Mouse (Mus musculus) liver, postnatal 0 days (tissue): Measurements from ENCODE around the gene Txnrd1.

Experiments
- CTCF ChIP-seq: sonication (generic); IDR thresholded peaks from 2 replicates; pipeline ENCODE4 v1.5.1; 2016; ENCODE audit warnings: antibody characterized with exemption, low read depth
- EP300 ChIP-seq: IDR thresholded peaks from 2 replicates; pipeline ENCODE4 v1.6.1; 2016; ENCODE audit warnings: antibody characterized with exemption, low read depth, mild to moderate bottlenecking

DNA sequence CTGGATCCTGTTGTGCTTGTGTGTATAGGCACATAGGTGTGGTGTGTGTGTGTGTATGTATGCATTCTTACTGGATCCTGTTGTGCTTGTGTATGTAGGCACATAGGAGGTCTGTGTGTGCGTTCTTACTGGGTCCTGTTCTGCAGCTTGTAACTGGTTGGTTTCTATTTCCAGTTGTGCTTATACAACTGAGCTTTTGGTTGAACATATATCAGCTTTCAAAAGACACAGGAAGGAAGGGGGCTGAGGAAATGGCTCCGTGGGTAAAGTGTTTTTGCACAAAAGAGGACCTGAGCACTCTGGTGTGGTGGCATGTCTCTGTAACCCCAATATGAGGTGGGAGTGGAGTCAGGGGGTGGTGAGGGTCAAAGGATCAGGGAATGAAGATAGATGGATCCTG is 57.2 kb downstream of the Txnrd1 start:
- TF ChIP-seq EP300 (no peak), CTCF (no peak)
